Mouse (Mus musculus): Measurements from ENCODE around the gene Magix. TPM values are rescaled to one million over a fixed set of nuclear protein-coding genes. Genes with fewer than 3 reads are reported as not detected.

Gene Magix
- total RNA-seq, 2 experiments from 2014 or later, result 0.31 to 0.52 TPM

- no peak for TF ChIP-seq CTCF (conservative IDR thresholded peaks at IDR 0.05)
- peak overlapping the region; percentile 50 for H3K4me3 ChIP-seq
- 0 out of 2 replicates have a peak overlapping the region, but pooled peaks have one; percentile 48 for H3K27ac ChIP-seq
- DNase-seq (ENCODE audit: low spot score in 2 of 2), result peak in 1 of 2 experiments; percentile 17
Observed at GRCm38 (mm10) chrX:7670390-7670881, 10.6 kb downstream of the Magix start.

GRCm38 (mm10) chrX:7665739-7666502 is 15.1 kb downstream of the Magix start:
- H3K4me3 ChIP-seq, result no peak overlapping the region
- TF ChIP-seq CTCF (conservative IDR thresholded peaks at IDR 0.05), result no peak
- DNase-seq (ENCODE audit: low spot score in 2 of 2), result no peak
- H3K27ac ChIP-seq, result no peak overlapping the region

GRCm38 (mm10) chrX:7664791-7665190 is 16.3 kb downstream of the Magix start:
- no peak overlapping the region for H3K27ac ChIP-seq
- DNase-seq (ENCODE audit: low spot score in 2 of 2), result no peak
- no peak overlapping the region for H3K4me3 ChIP-seq
- no peak for TF ChIP-seq CTCF (conservative IDR thresholded peaks at IDR 0.05)

- no peak for TF ChIP-seq CTCF (conservative IDR thresholded peaks at IDR 0.05)
- Histone ChIP-seq H3K4me3 (no peak overlapping the region), H3K27ac (no peak overlapping the region)
- no peak for DNase-seq (ENCODE audit: low spot score in 2 of 2)
Observed at GRCm38 (mm10) chrX:7662936-7663335, 18.1 kb downstream of the Magix start.

GRCm38 (mm10) chrX:7661086-7661485 is 20.0 kb downstream of the Magix start:
- no peak for TF ChIP-seq CTCF (conservative IDR thresholded peaks at IDR 0.05)
- Histone ChIP-seq H3K4me3 (no peak overlapping the region), H3K27ac (no peak overlapping the region)
- no peak for DNase-seq (ENCODE audit: low spot score in 2 of 2)

GRCm38 (mm10) chrX:7658785-7659589 is 22.1 kb downstream of the Magix start:
- no peak for TF ChIP-seq CTCF (conservative IDR thresholded peaks at IDR 0.05)
- H3K27ac ChIP-seq, result no peak overlapping the region
- H3K4me3 ChIP-seq, result no peak overlapping the region
- no peak for DNase-seq (ENCODE audit: low spot score in 2 of 2)

DNA sequence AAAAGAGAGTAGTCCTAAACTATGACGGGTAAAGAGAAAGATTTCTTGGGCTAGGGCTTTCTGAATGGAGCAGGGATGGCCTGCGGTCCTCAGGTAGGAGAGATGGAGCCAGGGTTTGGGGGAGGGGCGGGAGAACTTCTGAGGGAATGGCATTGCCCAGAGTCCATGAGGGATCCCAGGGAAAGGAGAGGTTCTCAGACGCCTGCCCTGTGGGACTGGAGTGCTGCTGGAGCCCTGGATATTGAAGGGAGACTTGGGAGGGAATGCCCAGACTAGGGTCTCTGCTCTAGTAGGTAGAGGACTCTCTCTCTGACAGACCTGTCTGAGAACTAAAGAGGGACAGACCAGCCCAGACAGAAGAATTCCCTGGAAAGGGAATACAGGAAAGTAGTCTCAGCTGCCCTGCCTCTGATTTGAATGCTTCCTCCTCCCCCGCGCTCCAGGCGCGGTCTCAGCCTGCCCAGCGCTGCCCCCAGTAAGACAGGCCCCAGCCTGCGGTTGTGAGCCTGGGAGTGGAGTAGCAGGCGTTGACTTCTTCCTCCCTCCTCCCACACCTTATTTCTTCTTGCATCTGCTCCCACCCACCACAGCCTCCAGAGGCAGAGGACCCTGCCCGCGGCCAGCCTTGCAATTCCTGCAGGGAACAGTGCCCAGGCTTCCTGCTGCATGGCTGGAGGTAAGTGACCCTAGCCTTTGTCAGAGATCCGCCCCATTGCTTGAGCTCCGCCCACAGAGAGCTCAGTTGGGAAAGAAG is 22.8 kb downstream of the Magix start:
- TF ChIP-seq CTCF (conservative IDR thresholded peaks at IDR 0.05), result no peak
- Histone ChIP-seq H3K27ac (no peak overlapping the region), H3K4me3 (no peak overlapping the region; the same call in 1 of the 2 replicates)
- DNase-seq (ENCODE audit: low spot score in 2 of 2), result no peak

- TF ChIP-seq CTCF (conservative IDR thresholded peaks at IDR 0.05), result no peak
- no peak for DNase-seq (ENCODE audit: low spot score in 2 of 2)
- Histone ChIP-seq H3K4me3 (peak within 1 kb of the TSS; percentile 39), H3K27ac (no peak within 1 kb of the TSS)
Observed at GRCm38 (mm10) chrX:7657221-7657639, 23.8 kb downstream of the Magix start, which contains the start of gene Prickle3. Gene Prickle3 (plus strand): TSS chrX:7657260.

DNA sequence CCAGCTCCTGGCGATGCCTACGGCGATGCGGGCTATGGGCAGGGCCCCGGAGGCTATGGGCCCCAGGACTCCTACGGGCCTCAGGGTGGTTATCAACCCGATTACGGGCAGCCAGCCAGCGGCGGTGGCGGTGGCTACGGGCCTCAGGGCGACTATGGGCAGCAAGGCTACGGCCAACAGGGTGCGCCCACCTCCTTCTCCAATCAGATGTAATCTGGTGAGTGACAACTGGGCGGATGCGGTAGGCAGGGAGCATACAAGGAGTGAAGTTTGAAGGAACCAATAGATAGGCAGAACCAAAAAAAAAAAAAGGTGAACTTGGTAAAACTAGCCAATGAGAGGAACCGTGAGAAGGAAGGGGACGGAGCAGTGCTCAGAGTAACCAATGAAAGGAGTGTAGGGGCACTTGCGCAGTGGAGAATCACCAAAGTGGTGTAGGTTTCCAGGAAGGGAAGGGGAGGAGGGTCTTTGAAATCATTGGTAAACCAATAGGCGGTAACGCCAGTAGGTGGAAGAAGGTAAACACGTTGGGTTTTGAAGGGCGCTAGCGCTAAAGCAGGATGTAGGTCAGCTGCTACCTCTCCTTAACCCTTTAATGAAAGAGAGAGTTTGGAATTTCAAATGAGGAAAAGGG is 32.3 kb downstream of the Magix start:
- peak; percentile 47 for TF ChIP-seq CTCF (conservative IDR thresholded peaks at IDR 0.05)
- peak overlapping the region; percentile 53 for H3K4me3 ChIP-seq
- peak overlapping the region; percentile 88 for H3K27ac ChIP-seq
- peak; percentile 47 to 67 for DNase-seq (ENCODE audit: low spot score in 2 of 2)

DNA sequence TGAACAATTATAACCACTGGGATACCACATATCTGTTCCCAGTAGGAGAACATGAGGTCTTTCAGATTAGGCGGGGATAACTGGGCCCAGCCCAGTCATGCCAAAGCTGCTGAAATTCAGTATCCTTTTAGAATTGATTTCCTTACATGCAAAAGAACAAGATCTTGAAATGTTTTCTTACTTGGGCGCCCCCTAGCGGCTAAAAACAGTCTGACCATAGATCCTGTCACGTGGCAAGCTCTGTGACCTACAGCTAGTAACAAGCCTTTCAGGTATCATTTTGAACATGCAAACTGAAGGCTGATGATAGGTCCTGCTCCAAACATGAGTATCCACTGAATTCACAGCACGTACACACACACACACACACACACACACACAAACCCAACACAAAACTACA is 35.7 kb downstream of the Magix start:
- TF ChIP-seq CTCF (conservative IDR thresholded peaks at IDR 0.05), result peak; percentile 80
- Histone ChIP-seq H3K4me3 (no peak overlapping the region), H3K27ac (no peak overlapping the region)
- DNase-seq (ENCODE audit: low spot score in 2 of 2), result peak in 1 of 2 experiments; percentile 79

GRCm38 (mm10) chrX:7640785-7641184 is 40.3 kb downstream of the Magix start:
- H3K4me3 ChIP-seq, result peak overlapping the region; percentile 30
- no peak for TF ChIP-seq CTCF (conservative IDR thresholded peaks at IDR 0.05)
- DNase-seq (ENCODE audit: low spot score in 2 of 2), result no peak
- 0 out of 2 replicates have a peak overlapping the region, but pooled peaks have one; percentile 14 for H3K27ac ChIP-seq

Data from layer of hippocampus, adult 2 months (tissue).